Mouse (Mus musculus) liver, embryonic 14.5 days (tissue): ENCODE results near the gene Hmgn3.

ENCODE experiments used
- CTCF ChIP-seq: IDR thresholded peaks from 2 replicates; pipeline ENCODE4 v1.5.1; 2016; ENCODE audit warnings: antibody characterized with exemption, low read depth, control low read depth
- EP300 ChIP-seq: IDR thresholded peaks from 2 replicates; pipeline ENCODE4 v1.6.1; 2016; ENCODE audit warnings: antibody characterized with exemption, low read depth

DNA sequence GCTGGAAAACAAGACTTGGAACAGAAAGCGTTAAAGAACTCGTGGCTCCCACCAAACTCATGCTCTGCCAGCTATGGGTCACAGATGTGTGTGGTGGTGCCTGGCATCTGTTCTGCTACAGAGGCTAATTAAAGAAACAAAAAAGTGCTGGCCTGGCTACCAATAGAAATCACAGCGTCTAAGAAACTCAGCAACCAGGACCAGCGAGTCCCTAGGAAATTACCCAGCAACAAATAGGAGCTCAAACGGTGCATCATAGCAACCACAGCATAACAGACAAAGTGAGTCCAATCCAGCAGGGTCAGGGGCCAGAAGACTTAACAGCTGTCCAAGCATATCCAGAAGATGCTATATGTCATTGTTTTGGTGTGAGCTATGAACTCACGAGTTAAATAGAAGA, 48.5 kb upstream of the Hmgn3 start:
- no peak for TF ChIP-seq CTCF
- no peak for TF ChIP-seq EP300
